Mouse (Mus musculus): Measurements from ENCODE around the gene Prodh2.
A peak's percentile ranks its signal among the peaks of the same experiment; 100 is the strongest.

The Prodh2 gene

DNA sequence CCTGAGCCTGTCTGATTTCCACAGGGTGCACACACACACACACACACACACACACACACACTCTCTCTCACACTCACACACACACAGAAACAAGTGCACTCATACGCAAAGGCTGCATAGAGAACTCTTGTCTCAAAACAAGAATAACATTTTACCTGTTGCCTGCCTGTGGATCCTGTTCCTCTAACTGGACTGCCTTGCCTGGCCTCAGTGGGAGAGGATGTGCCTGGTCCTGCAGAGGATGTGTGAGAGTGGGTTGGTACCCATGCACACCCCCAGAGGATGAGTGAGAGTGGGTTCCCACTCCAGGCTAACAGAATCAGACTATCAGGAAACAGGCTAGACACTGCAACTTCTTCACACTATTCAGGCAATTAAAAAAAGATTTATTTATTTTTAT is 57.2 kb downstream of the Prodh2 start:
- DNase-seq = no peak

- peak; percentile 66 for DNase-seq
Measured at GRCm38 (mm10) chr7:30551445-30552101, 58.2 kb downstream of the Prodh2 start.

GRCm38 (mm10) chr7:30552102-30553020 is 58.9 kb downstream of the Prodh2 start, which contains the start of the genes Hspb6 and Proser3:
Hspb6 (plus strand) TSS chr7:30552178.
Proser3 (minus strand) TSS chr7:30552299.
- peak; percentile 96 for DNase-seq

DNA sequence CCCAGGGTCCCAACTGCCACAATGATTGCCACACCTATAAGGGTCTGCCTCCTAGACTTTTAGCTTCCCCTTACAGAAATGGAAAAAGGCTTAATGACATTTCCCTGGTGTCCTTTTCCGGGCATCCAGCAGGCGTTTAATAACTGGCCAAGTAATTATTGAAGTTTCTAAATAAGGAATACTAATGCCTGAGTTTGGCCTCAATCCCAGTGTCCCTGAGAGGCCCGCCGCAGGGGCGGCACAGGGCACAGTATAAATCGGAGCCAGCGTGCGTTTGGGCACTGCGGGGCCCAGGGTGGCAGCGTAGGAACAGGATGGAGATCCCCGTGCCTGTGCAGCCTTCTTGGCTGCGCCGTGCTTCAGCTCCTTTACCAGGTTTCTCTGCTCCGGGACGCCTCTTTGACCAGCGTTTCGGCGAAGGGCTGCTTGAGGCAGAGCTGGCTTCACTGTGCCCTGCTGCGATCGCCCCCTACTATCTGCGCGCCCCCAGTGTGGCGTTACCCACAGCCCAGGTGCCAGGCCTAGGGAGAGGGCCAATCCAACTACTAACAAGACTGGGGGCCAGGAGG is 59.7 kb downstream of the Prodh2 start:
- peak; percentile 56 for DNase-seq

DNA sequence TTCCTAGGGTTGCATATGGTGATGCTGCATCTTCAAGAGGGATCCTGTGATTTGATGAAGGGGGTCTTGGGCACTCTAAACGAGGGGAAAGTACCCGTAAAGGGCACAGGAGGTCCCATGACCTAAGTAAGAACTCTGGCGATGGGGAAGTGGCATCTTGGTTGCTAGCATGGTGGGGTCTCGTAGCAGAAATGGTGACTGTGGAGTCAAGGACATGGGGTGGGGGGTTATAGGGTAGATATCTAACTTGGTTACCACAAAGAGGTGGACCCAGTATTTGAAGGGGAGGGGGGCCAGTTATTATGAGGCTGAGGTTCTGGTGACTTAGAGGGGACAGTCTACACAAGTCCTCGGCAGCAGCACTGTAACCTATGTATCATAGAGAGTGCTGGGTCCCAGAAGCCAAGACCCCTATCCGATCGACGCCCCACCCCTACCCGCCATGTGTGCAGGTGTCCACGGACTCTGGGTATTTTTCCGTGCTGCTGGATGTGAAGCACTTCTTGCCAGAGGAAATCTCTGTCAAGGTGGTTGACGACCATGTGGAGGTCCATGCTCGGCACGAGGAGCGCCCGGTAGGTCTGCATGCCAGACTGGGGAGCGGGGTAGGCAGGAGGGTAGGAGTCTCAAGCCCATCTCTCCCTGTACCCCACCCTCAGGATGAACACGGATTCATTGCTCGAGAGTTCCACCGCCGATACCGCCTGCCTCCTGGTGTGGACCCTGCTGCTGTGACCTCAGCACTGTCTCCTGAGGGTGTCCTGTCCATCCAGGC is 60.6 kb downstream of the Prodh2 start:
- no peak for DNase-seq

DNA sequence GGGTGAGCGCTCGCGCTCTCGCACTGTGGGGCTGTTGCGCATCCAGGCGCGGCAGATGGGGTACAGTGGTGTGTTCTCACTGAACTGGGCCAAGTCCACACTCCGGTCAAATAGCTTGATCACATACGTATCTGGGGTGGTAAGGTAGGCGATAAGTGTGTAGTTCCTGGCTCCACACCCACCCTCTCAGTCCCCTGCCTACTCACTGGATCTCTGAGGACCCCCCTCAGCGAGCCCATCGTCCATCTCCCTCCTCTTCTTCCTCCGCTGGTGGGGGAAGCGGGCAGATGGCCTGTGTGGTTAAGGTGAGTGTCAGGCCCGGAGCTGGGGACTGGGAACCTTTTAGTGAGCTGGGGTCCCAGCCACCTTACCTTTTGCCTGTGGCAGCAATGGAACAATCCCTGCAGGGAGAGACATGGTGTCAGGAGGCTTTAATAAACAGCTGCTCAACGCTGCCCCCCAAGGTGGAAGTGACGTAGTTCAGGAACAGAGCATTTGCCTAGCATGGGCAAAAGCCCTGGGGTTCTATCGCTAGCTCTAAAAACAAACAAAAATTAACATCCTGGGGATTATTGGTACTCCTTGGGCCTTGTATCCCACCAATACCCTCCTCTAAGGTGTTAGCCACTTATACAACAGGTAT is 63.6 kb downstream of the Prodh2 start:
- DNase-seq = peak; percentile 54

- DNase-seq = no peak
Measured at GRCm38 (mm10) chr7:30557901-30558514, 64.6 kb downstream of the Prodh2 start.

DNA sequence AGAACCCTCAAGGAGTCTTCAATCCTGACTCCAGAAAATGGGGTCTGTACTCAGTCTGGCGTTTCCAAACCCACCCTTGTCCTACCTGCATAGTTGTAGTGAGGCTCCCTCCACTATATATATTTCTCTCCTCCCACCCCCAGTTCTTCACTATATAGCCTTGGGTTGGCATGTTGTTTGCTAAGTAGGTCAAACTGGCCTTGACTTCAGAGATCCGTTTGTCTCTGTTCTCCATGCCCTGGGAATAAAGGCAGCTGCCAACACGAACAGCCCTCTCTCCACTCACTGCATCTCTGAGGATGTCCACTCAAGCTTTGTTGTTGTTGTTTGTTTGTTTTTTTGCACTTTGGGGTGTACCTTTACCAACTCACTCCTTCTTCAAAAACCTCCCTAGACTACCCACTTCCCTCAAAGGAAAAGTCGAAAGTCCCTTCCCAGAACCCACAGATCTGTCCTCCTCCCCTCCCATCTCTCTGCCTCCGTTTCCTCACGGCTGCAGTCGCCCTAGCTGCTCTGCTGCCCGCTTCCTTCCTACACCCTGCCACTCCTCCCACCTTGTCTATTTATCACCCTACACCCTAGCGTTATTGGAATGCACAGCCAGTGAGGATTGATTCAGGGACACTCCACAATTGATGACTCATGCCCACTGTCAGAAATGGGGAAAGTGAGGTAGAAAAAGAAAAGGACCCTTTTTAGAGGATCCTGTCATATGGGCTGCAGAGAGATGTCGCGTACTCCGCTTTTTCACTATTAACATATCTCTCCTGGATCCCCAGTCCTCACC is 65.4 kb downstream of the Prodh2 start:
- DNase-seq = no peak

GRCm38 (mm10) chr7:30559443-30559954 is 66.1 kb downstream of the Prodh2 start, which contains the start of gene Lin37:
Lin37 (minus strand) TSS chr7:30559838.
- DNase-seq = peak; percentile 95

GRCm38 (mm10) chr7:30560296-30560695 is 66.9 kb downstream of the Prodh2 start:
- DNase-seq = no peak

DNA sequence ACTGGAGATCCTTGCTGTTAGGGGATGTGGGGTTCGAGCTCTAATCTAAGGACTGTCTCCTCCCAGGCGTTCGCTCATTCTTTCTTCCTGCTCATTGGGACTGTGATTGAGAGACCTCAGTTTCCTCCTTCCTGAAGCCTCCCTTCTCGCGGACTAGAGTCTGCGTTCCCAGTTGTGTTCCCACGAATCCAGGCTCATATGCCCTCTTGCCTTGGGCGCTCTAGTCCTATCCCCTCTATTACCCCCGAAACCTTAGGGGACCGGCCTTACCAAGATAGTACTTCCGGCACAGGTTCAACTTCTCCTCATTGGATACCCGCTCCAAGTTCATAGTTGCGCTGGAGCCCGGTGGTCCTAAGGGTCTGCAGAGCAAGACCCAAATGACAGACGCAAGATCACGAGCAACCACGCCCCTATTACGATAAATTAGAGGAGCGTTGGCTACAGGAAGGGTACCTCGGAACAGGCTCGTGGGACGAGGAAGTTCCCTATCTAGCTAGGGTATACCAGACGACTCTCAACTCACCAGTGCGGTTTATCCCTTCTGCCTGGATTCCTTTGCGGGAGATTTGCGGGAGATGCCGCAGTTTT is 69.2 kb downstream of the Prodh2 start:
- DNase-seq = peak; percentile 50
